Mouse (Mus musculus): ENCODE measurements around the gene Cyld. TPM values are rescaled to one million over a fixed set of nuclear protein-coding genes. Genes with fewer than 3 reads are reported as not detected.
A peak's percentile ranks its signal among the peaks of the same experiment; 100 is the strongest.
"Not testable (repeated sequence)": the region's sequence is repeated elsewhere in the genome, so short reads cannot be mapped to it uniquely, and the experiment has no call there.

Cyld gene
- polyA plus RNA-seq (2012; ENCODE audit: insufficient read depth, insufficient read length, low replicate concordance, missing spikeins), result not detected in 2 replicates

DNA sequence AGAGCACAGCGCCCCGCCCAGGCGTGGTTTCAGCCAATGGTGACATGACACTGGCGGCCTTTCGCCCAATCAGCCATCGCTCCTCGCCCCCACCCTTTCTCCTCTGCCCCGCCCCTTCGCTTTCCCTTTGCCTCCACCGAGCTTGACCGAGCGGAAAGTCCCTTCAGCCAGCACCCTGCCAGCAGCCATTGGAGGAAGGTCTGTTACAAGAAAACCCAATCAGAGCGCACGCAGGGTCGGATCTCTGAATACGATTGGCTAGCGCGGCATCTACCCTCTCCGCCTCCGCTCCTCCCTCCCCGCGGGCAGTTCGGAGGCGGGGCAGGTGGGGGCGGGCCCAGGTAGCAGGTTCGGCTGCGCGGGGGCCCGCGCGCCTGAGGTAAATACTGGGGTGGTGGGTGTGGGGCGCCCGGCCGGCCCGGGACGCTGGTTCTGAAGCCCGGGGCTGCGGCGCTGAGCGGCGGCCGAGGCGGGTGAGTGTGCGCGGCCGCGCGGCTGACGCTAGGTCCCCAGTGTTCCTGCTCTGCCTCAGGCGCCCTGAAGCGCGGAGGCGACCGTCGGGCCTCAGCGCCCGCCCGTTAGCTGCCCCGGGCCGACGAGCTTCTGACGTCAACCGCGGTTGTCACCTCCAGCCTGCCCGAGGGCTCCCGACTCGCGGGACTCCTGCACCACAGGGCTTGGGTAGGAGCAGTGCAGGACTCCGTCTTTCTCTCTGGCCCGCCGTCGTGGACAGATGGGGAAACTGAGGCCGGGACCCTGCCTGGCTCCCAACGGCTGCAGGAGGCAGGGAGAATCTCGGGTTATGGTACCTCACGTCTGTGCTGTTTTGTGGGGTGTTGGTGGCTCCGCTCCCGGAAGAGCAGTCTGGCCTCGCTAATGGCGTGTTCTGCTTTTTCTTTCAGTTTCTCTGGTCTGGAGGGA lies at the start of gene Cyld:
Cyld (plus strand) TSS at position 308 of the 921 bp plus-strand sequence.
- H3K4me1 ChIP-seq (ENCODE audit: control insufficient read depth, insufficient read depth, low read length), result no peaks in the 10 kb centered on the region
- WGBS, result under 1% methylated on average over 80 of the region's 80 CpGs
- no peak for TF ChIP-seq CTCF (IDR thresholded peaks at IDR 0.05; ENCODE audit: insufficient read depth, low read depth, low read length)
- TF ChIP-seq POLR2A (IDR thresholded peaks at IDR 0.05; ENCODE audit: insufficient read depth, low read depth, low read length), result peak; percentile 40
- peak within 1 kb of the TSS; percentile 92 for H3K4me3 ChIP-seq (ENCODE audit: insufficient read depth, low read depth, low read length)
- peak within 1 kb of the TSS; percentile 91 for H3K27ac ChIP-seq (ENCODE audit: insufficient read depth, low read depth, low read length)

DNA sequence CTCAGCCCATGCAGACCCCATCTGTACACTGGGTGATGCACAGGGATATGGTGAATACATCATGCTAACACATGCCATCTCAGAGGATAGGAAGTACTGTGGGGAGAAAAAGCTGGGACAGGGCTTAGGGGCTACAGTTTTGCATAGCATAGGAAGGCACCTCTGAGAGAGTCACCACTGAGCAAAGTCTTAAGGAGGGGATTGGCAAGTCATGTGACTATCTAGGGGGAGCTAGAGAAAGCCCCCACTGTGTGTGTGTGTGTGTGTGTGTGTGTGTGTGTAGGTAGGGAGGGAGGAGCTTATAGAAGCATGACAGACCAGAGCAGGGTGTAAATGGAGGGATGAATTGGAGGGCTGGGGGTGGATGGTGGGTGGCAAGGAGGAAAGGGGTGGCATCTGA lies 48.5 kb upstream of the Cyld start:
- peaks cover 18% of the 10 kb centered on the region for H3K4me1 ChIP-seq (ENCODE audit: control insufficient read depth, insufficient read depth, low read length)
- no peak overlapping the region for H3K4me3 ChIP-seq (ENCODE audit: insufficient read depth, low read depth, low read length)
- no peak for TF ChIP-seq CTCF (IDR thresholded peaks at IDR 0.05; ENCODE audit: insufficient read depth, low read depth, low read length)
- no peak for TF ChIP-seq POLR2A (IDR thresholded peaks at IDR 0.05; ENCODE audit: insufficient read depth, low read depth, low read length)
- H3K27ac ChIP-seq (ENCODE audit: insufficient read depth, low read depth, low read length), result no peak overlapping the region

DNA sequence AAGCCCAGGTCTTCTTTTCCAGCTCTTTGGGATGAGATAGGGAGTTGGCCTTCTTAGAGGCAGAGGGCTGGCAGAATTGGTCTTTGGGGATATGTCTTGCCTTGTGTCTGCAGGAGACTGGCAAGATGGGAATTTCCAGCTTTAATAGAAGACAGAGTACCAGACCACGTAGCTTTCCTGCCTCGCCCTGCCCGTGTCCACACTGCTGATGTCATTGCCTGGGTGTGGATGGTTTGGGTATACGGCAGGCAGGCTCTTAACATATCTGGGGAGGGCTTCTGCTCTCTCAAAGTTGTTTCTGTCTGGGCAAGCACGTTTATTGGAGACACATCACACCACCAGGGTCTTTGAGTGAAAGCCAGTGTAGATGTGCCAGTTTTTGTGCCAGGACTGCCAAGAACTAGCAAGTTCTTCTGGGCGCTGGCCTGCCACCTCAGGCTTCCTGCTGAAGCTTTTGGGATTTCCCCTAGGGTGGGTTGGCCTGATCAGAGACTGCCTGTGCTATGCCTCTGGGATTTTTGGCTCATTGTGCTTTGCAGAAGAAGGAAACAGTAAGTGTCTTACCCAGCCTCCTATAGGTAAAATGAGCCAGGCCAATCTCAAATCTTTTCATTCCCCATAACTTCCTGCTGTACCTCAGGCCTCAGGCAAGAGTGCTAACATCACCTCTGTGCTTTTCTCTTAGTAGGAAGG lies 46.7 kb upstream of the Cyld start:
- peaks cover 19% of the 10 kb centered on the region for H3K4me1 ChIP-seq (ENCODE audit: control insufficient read depth, insufficient read depth, low read length)
- TF ChIP-seq CTCF (IDR thresholded peaks at IDR 0.05; ENCODE audit: insufficient read depth, low read depth, low read length), result no peak
- TF ChIP-seq POLR2A (IDR thresholded peaks at IDR 0.05; ENCODE audit: insufficient read depth, low read depth, low read length), result no peak
- H3K27ac ChIP-seq (ENCODE audit: insufficient read depth, low read depth, low read length), result no peak overlapping the region
- no peak overlapping the region for H3K4me3 ChIP-seq (ENCODE audit: insufficient read depth, low read depth, low read length)
- WGBS, result 75% methylated on average over 6 of the region's 6 CpGs

DNA sequence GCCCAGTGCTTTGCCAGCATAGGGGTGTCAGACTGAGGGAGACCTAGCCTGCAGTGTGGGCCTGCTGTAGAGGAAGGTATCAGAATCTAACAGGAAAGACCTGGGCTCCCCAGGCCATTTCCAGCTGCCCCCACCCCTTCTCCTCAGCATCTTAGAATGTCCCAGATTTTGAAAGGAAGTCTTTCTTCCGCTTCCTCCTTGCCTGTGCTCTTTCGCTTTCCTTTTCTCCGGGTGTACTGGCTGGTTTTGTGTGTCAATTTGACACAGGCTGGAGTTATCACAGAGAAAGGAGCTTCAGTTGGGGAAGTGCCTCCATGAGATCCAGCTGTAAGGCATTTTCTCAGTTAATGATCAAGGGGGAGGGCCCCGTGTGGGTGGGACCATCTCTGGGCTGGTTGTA lies 45.7 kb upstream of the Cyld start:
- WGBS, result 65% methylated on average over 4 of the region's 4 CpGs
- H3K4me1 ChIP-seq (ENCODE audit: control insufficient read depth, insufficient read depth, low read length), result peaks cover 19% of the 10 kb centered on the region
- H3K27ac ChIP-seq (ENCODE audit: insufficient read depth, low read depth, low read length); H3K4me3 ChIP-seq (ENCODE audit: insufficient read depth, low read depth, low read length): not testable (repeated sequence)

DNA sequence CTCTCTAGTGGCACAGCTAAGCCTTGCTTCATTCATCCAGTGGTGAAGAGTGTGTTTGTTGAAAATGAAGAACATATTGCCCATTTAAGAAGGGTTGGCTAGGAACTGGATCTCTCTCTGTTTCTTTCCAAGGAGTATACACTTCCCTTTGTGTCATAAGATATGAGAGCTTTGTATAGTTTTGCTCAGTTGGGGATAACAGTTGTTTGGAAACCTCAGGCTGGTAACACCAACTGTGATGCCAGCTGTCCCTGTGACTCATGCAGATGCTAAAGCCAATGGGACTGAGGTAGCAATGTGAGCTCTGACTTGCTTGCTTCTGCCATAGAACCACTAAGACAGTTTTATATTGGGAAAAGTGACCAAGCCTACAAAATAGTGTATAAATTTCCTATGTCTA lies 41.5 kb upstream of the Cyld start:
- Histone ChIP-seq H3K4me3 (ENCODE audit: insufficient read depth, low read depth, low read length) (no peak overlapping the region), H3K4me1 (ENCODE audit: control insufficient read depth, insufficient read depth, low read length) (0 out of 2 replicates have a peak, but pooled peaks cover 5% of the 10 kb centered on the region), H3K27ac (ENCODE audit: insufficient read depth, low read depth, low read length) (no peak overlapping the region)
- TF ChIP-seq CTCF (IDR thresholded peaks at IDR 0.05; ENCODE audit: insufficient read depth, low read depth, low read length) (no peak), POLR2A (IDR thresholded peaks at IDR 0.05; ENCODE audit: insufficient read depth, low read depth, low read length) (no peak)

DNA sequence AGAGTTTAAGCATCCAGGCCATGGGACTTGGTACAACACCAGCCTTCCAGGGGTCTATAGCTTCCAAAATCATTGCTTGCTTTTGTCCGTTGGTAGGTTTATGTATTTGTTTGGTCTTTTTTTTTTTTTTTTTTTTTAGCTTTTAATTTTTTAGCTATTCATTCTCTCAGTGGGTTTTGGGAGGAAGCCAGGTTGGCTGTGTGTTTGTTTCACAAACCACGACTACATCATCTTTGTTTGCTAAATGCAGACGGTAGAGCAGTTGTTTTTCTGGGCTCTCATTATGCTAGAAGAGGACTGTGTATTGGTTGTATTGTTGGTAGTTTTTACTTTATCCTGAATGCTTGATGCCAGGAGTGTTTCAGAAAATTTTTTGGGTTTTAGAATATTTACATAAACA lies 37.0 kb upstream of the Cyld start:
- no peaks in the 10 kb centered on the region for H3K4me1 ChIP-seq (ENCODE audit: control insufficient read depth, insufficient read depth, low read length)
- TF ChIP-seq CTCF (IDR thresholded peaks at IDR 0.05; ENCODE audit: insufficient read depth, low read depth, low read length) (no peak), POLR2A (IDR thresholded peaks at IDR 0.05; ENCODE audit: insufficient read depth, low read depth, low read length) (no peak)
- H3K4me3 ChIP-seq (ENCODE audit: insufficient read depth, low read depth, low read length), result no peak overlapping the region
- WGBS, result 56% methylated on average over 3 of the region's 3 CpGs
- no peak overlapping the region for H3K27ac ChIP-seq (ENCODE audit: insufficient read depth, low read depth, low read length)

GRCm38 (mm10) chr8:88662401-88662821 lies 34.4 kb upstream of the Cyld start:
- WGBS, result 93% methylated on average over 6 of the region's 6 CpGs
- H3K4me3 ChIP-seq (ENCODE audit: insufficient read depth, low read depth, low read length), result no peak overlapping the region
- no peak for TF ChIP-seq CTCF (IDR thresholded peaks at IDR 0.05; ENCODE audit: insufficient read depth, low read depth, low read length)
- no peak for TF ChIP-seq POLR2A (IDR thresholded peaks at IDR 0.05; ENCODE audit: insufficient read depth, low read depth, low read length)
- no peak overlapping the region for H3K27ac ChIP-seq (ENCODE audit: insufficient read depth, low read depth, low read length)
- H3K4me1 ChIP-seq (ENCODE audit: control insufficient read depth, insufficient read depth, low read length), result no peaks in the 10 kb centered on the region

DNA sequence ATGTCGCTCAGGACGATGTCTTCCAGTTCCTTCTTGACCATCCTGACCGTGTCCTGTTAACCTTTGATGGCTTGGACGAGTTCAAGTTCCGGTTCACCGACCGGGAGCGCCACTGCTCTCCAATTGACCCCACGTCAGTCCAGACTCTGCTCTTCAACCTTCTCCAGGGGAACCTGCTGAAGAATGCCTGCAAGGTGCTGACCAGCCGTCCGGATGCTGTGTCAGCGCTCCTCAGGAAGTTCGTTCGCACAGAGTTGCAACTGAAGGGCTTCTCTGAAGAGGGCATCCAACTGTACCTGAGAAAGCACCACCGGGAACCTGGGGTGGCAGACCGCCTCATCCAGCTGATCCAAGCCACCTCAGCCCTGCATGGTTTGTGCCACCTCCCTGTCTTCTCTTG lies 32.7 kb upstream of the Cyld start:
- Histone ChIP-seq H3K27ac (ENCODE audit: insufficient read depth, low read depth, low read length) (no peak overlapping the region), H3K4me3 (ENCODE audit: insufficient read depth, low read depth, low read length) (no peak overlapping the region), H3K4me1 (ENCODE audit: control insufficient read depth, insufficient read depth, low read length) (peaks cover 9% of the 10 kb centered on the region)
- TF ChIP-seq CTCF (IDR thresholded peaks at IDR 0.05; ENCODE audit: insufficient read depth, low read depth, low read length) (no peak), POLR2A (IDR thresholded peaks at IDR 0.05; ENCODE audit: insufficient read depth, low read depth, low read length) (no peak)
- WGBS, result 91% methylated on average over 16 of the region's 16 CpGs

DNA sequence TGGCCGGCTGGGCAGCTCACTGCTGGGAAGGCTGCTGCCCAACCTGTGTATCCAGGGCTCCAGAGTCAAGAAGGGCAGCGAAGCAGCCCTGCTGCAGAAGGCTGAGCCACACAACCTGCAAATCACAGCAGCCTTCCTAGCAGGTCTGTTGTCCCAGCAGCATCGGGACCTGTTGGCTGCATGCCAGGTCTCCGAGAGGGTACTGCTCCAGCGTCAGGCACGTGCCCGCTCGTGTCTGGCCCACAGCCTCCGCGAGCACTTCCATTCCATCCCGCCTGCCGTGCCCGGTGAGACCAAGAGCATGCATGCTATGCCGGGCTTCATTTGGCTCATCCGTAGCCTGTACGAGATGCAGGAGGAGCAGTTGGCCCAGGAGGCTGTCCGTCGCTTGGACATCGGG lies 31.9 kb upstream of the Cyld start:
- TF ChIP-seq CTCF (IDR thresholded peaks at IDR 0.05; ENCODE audit: insufficient read depth, low read depth, low read length) (no peak), POLR2A (IDR thresholded peaks at IDR 0.05; ENCODE audit: insufficient read depth, low read depth, low read length) (no peak)
- no peak overlapping the region for H3K27ac ChIP-seq (ENCODE audit: insufficient read depth, low read depth, low read length)
- H3K4me3 ChIP-seq (ENCODE audit: insufficient read depth, low read depth, low read length), result no peak overlapping the region
- 81% methylated on average over 19 of the region's 19 CpGs for WGBS
- peaks cover 14% of the 10 kb centered on the region for H3K4me1 ChIP-seq (ENCODE audit: control insufficient read depth, insufficient read depth, low read length)

Data from olfactory bulb, adult 2 months (tissue).